Mouse (Mus musculus) thymus, adult 2 months (tissue): ENCODE data around the gene C9.

Experiments
- CTCF ChIP-seq: fragments of 200-500 bp; IDR thresholded peaks from 2 replicates; pipeline ENCODE4 v1.5.1; 2012; ENCODE audit warnings: mild to moderate bottlenecking, control low read depth, low read length, moderate library complexity, borderline replicate concordance; ENCODE audit not compliant: control insufficient read depth, poor library complexity, insufficient read depth; ENCODE audit errors: extremely low read depth
- POLR2A ChIP-seq: fragments of 200-500 bp; IDR thresholded peaks from 2 replicates; pipeline ENCODE4 v1.6.1; 2012; ENCODE audit warnings: mild to moderate bottlenecking, low read length, control low read depth, moderate library complexity; ENCODE audit not compliant: control insufficient read depth, poor library complexity, insufficient read depth; ENCODE audit errors: extremely low read depth

- TF ChIP-seq POLR2A, result no peak
- TF ChIP-seq CTCF, result no peak
Measured at GRCm38 (mm10) chr15:6468845-6469244, 23.7 kb downstream of the C9 start.
